9 mouse cellular contexts compared by ENCODE assay signal in the genomic region with DNA sequence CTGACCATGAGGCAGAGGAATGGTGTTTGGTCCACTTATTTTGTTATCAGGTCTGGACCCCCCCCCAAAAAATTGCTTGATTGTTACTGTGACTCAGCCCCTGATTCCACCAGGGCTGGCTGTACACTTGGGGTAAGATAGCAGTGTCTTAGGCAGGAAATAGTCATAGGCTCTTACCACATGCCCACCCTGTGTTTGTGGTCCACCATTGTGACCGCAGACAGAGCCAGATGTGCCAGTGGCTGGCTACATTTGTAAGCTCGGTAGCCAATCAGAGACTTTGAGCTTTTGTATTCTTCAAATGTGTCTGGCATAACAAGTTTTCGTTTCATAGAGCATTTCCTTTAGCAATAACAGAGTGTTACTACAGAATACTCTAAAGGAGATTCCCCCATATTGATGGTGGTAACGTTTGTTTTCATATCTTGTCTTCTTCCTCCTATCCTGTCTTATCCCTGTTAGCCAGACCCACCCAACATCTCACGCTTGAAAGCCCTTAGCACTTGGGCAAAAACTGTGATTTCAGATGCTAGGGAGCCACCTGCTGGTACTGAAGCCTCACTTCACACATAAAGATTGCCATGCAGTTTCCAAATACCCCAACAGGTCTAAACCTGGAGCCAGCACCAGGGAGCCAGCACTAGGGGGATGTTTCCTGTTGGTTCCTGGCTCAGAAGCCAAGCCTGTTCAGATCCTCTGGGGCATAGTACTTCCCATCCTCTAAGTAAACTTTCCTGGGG. TPM values are rescaled to one million over a fixed set of nuclear protein-coding genes. Genes with fewer than 3 reads are reported as not detected.
A peak's percentile ranks its signal among the peaks of the same experiment; 100 is the strongest.
DNase-seq lines count a peak whose midpoint lies in the region; ATAC-seq and TF ChIP-seq lines count a peak whose summit lies in the region.
"Had no signal": no experiment of that assay in that cellular context is flagged by ENCODE, and none has a peak within 500 bp of the region (broad histone marks: within the 10 kb centered on the region; RNA-seq: fewer than 3 reads in every experiment).

No protein-coding gene starts in this region.

- no peaks in the 10 kb centered on the region for H3K4me1 ChIP-seq in forebrain, embryonic 10.5 days
- H3K4me1 ChIP-seq: lung, embryonic 15.5 days had no signal

- WGBS in forebrain, embryonic 10.5 days, result 52% methylated on average over 5 of the region's 5 CpGs

- DNase-seq in MEL-GATA-1-ER (ENCODE audit: extremely low read depth, low read depth), result peak; percentile 47
- peak; percentile 93 for DNase-seq in brain, embryonic 14.5 days (ENCODE audit: low read depth)
- peak; percentile 59 for DNase-seq in forebrain, embryonic 10.5 days (ENCODE audit: extremely low spot score, low spot score)
- peak; percentile 36 to 57 for DNase-seq in heart, postnatal 36 days
- DNase-seq in layer of hippocampus, adult 18-20 months (ENCODE audit: low spot score in 2 of 2), result peak; percentile 39 to 76
- peak; percentile 66 for DNase-seq in lung, postnatal 10 days
- peak; percentile 50 for DNase-seq in retina, adult 2 months (ENCODE audit: low read depth, low spot score)

- H3K27me3 ChIP-seq in forebrain, embryonic 10.5 days (ENCODE audit: poor library complexity, severe bottlenecking), result no peaks in the 10 kb centered on the region
- H3K27me3 ChIP-seq: lung, embryonic 15.5 days had no signal

- H3K9me3 ChIP-seq in forebrain, embryonic 10.5 days, result no peaks in the 10 kb centered on the region
- H3K9me3 ChIP-seq: lung, embryonic 15.5 days had no signal

- no peak overlapping the region for H3K4me3 ChIP-seq in forebrain, embryonic 10.5 days
- H3K4me3 ChIP-seq: lung, embryonic 15.5 days had no signal

- intact Hi-C loops in heart, postnatal 36 days (cut with DNase I), result loop anchor here (1.0 to 2.0 kb wide), 4 partner anchors 31 to 338 kb away; no protein-coding TSS in a partner anchor

- TF ChIP-seq CTCF in brain, embryonic 14.5 days (IDR thresholded peaks at IDR 0.05; ENCODE audit: borderline replicate concordance, extremely low read depth, insufficient read depth, insufficient read length), result peak; percentile 85; the same call in 1 of the 2 replicates

- no peak for ATAC-seq in erythroblast, adult 5-6 weeks (replicated peaks; ENCODE audit: low FRiP score, poor library complexity, severe bottlenecking)

- TF ChIP-seq POLR2A in brain, embryonic 14.5 days (IDR thresholded peaks at IDR 0.05; ENCODE audit: borderline replicate concordance, extremely low read depth, insufficient read depth, insufficient read length, poor library complexity, severe bottlenecking), result no peak

- no peaks in the 10 kb centered on the region for H3K36me3 ChIP-seq in forebrain, embryonic 10.5 days (replicated peaks)
- H3K36me3 ChIP-seq: lung, embryonic 15.5 days had no signal

- H3K27ac ChIP-seq in forebrain, embryonic 10.5 days, result no peak overlapping the region
- H3K27ac ChIP-seq: lung, embryonic 15.5 days had no signal

RNA-seq across cellular contexts. Expression of a gene that starts 12.3 kb away (rescaled TPM):
- 11.1 and 11.4 TPM in 2 replicates for polyA plus RNA-seq in brain, embryonic 14.5 days (2012; rRNA removed)
- 3.4 and 4.4 TPM in 2 replicates for polyA plus RNA-seq in forebrain, embryonic 10.5 days (2016; fragmentation: Nextera tagmentation; extraction: Ambion mirVana)
- under 1 TPM; 0.05 to 0.14 TPM for total RNA-seq in heart, postnatal 36 days (2021)
- 10 to 100 TPM; 11.7 to 14.8 TPM for total RNA-seq in layer of hippocampus, adult 18-20 months (2021)
- total RNA-seq in erythroblast, adult 5-6 weeks (2015; ENCODE audit: low replicate concordance), result 0.77 and 0.84 TPM in 2 replicates
- 0.26 and 0.42 TPM in 2 replicates for total RNA-seq in erythroblast, adult 5-6 weeks (2017; ENCODE audit: low replicate concordance)

Comparison
In these comparisons a context has a peak if more than half of its experiments do, and no peak if none do; other contexts are left out.
1. RNA of a gene that starts 12.3 kb away (total RNA-seq): 11.7 to 14.8 TPM in layer of hippocampus, adult 18-20 months; 0.26 to 0.84 TPM in erythroblast, adult 5-6 weeks and 0.05 to 0.14 TPM in heart, postnatal 36 days; every median in the first group is over 4 times any median in the second.
2. Peak in every context shown above with its lines, with median percentiles within 50 percentile points of each other: DNase-seq.